Mouse (Mus musculus) liver, postnatal 0 days (tissue): Measurements from ENCODE around the gene Megf9.

Experiments used
- CTCF ChIP-seq: sonication (generic); IDR thresholded peaks from 2 replicates; pipeline ENCODE4 v1.5.1; 2016; ENCODE audit warnings: antibody characterized with exemption, low read depth
- EP300 ChIP-seq: IDR thresholded peaks from 2 replicates; pipeline ENCODE4 v1.6.1; 2016; ENCODE audit warnings: antibody characterized with exemption, low read depth, mild to moderate bottlenecking

- no peak for TF ChIP-seq CTCF
- TF ChIP-seq EP300, result no peak
Observed at GRCm38 (mm10) chr4:70516289-70516688, 18.5 kb downstream of the Megf9 start.
